Mouse (Mus musculus) spleen, adult 18-20 months (tissue): Measurements from ENCODE around the gene Ankrd33.

Source experiments
- DNase-seq, 2 experiments: peaks; one replicate each; pipeline ENCODE4 v3.0.0; 2022; ENCODE audit warnings: mixed read lengths in 2 of 2

The Ankrd33 gene

GRCm38 (mm10) chr15:101115511-101116110 is at the start of gene Ankrd33:
Gene Ankrd33 (plus strand): TSS chr15:101115755.
- no peak for DNase-seq

- DNase-seq = no peak
These were observed 49.1 kb upstream of the Ankrd33 start for GRCm38 (mm10) chr15:101066364-101066847.

- no peak for DNase-seq
These were observed 48.4 kb upstream of the Ankrd33 start for GRCm38 (mm10) chr15:101066920-101067696.

GRCm38 (mm10) chr15:101068029-101068428 is 47.5 kb upstream of the Ankrd33 start:
- no peak for DNase-seq

- no peak for DNase-seq
These were observed 46.9 kb upstream of the Ankrd33 start for GRCm38 (mm10) chr15:101068671-101069070.

DNA sequence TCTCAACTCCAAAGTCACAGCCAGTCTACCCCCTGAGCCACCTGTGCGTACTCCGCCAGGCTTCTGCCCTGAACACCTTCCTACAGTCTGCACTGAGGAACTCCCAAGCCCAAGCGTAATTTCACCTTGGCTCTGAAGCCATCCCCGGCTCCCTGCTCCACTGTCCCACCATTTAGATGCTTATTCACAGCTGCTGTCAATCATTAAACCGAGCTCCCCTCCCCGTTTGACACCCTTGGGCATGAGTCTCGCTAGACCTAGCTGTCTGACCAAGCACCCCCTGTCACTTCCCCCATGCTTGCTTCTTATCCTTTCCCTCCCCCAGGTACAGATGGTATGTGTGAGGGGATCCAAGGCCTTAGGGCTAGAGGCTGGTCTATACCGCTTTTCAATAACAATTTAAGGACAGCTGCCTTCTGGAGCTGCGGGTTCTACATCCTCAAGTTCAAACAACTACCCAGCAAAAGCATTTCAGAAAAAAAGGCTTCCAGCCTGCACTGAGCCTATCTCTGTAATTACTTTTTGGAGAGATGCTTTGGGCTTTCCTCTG is 45.8 kb upstream of the Ankrd33 start:
- DNase-seq = no peak

GRCm38 (mm10) chr15:101070762-101071161 is 44.8 kb upstream of the Ankrd33 start:
- DNase-seq = no peak

DNA sequence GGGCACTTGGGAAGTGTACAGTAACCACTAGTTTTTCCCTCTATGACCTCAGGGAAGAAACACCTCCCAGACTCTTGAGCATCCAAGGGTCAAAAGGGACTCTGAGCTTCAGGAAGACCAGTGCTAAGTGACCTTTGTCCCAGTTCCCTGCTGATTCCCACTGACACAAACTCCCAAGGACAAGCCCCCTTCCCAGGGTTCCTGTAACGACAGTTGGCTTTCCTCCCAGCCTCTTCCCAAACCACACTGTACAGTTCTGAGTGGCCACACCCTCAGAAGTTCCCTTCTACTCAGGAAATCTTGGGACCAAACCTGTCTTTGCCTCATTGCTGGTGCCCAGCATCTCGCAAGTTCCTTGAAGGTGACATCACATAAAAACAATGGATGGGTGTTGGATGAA is 42.8 kb upstream of the Ankrd33 start:
- DNase-seq = no peak

DNA sequence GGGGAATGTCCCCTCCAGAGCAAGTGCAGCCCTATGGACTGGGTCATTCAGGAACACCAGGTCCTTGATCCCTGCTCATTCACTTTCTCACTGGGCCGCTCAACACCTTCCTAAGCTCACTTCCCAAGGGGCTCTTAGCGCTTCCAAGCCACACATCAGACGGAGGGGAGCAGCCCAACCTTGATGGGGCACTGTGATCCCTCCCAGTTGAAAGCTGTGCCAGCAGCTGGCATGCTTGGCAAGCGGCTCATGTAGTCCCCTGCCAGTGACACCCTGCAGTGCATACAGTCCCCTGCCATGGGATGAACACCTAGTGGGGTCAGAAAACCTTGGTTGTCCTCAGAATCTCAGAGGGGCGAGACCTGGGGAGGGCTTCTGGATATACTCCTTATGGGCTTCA is 41.5 kb upstream of the Ankrd33 start:
- no peak for DNase-seq

- no peak for DNase-seq
These were observed 40.4 kb upstream of the Ankrd33 start for GRCm38 (mm10) chr15:101075150-101075549.

- no peak for DNase-seq
These were observed 39.9 kb upstream of the Ankrd33 start for GRCm38 (mm10) chr15:101075656-101076055.

- DNase-seq = no peak
These were observed 39.2 kb upstream of the Ankrd33 start for GRCm38 (mm10) chr15:101076071-101077000.

GRCm38 (mm10) chr15:101077001-101077812 is 38.3 kb upstream of the Ankrd33 start:
- no peak for DNase-seq

GRCm38 (mm10) chr15:101077813-101078730 is 37.5 kb upstream of the Ankrd33 start, which contains the start of gene Fignl2:
Gene Fignl2 (minus strand): TSS chr15:101078567.
- DNase-seq = no peak

DNA sequence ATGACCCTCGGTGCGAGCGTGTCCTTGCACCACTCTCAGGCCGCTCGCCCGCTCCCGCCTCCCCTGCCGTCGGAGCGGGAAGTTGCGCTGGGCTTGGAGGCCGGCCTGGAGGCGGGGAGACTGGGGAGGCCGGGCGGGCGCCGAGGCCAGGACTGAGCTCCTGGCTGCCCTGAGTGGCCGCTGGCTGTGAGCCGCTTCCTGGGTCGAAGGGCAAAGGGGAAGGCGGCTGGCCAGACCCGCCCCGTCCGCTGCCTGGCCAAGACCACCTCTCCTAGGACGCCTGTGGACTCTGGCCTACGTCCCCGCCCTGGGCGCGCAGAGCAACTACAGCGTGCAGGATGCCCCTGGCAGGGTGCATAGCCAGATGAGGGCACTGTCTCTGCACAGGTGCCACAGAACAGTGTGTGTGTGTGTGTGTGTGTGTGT is 36.8 kb upstream of the Ankrd33 start:
- peak; percentile 33 to 48 for DNase-seq

GRCm38 (mm10) chr15:101080031-101080520 is 35.5 kb upstream of the Ankrd33 start:
- DNase-seq = no peak

DNA sequence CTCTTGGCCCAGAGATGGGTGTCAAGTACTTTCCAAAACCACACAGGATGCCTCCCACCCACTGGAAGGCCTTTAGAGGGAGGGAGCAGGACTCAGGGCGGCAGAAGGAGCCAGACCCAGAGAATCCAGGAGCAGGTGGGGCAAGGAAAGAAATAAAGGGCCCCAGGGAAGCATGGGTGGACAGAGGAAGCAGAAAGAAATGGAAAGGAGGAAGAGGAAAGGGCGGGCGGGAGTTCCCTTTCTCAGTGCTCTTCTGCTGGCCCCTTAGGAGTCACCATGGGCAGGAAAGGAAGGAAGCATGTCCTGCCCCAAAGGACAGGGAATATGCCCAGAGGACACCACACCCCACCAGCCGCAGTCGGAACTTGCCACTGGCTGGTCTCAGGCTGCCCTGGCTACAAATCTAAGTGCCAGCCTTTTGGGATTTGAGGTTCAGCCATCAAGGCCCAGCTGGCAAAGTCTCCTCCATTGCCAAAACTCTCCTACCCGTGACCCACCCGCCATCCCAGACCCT is 34.5 kb upstream of the Ankrd33 start:
- no peak for DNase-seq

DNA sequence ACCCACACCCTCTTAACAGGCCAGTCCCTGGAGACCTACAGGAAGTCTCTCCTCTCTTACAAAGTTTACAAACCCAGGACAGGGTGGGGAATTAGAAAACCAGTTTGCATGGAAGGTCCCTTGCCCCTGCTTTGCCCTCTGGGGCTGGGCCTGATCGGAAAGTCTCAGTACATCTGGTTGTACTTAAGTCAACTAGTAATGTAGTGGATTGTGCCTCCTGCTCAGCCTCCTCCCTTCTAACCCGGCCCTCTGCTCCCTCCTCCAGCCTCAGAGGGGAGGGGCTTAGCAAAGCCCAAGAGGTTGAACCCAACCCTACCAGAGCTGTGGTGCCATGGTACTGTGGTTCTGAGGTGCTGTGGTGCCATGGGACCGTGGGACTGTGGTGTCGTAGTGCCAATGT is 33.3 kb upstream of the Ankrd33 start:
- no peak for DNase-seq

GRCm38 (mm10) chr15:101084499-101084898 is 31.1 kb upstream of the Ankrd33 start:
- DNase-seq = no peak

GRCm38 (mm10) chr15:101086451-101086850 is 29.1 kb upstream of the Ankrd33 start:
- no peak for DNase-seq
